Mouse (Mus musculus) kidney, embryonic 16.5 days (tissue): ENCODE results near the gene Clrn1. TPM values are rescaled to one million over a fixed set of nuclear protein-coding genes. Genes with fewer than 3 reads are reported as not detected.
A peak's percentile ranks its signal among the peaks of the same experiment; 100 is the strongest.

Experiments used
- ATAC-seq: fragments of 200-750 bp; cut with Nextera tagmentation; 2 replicates; pipeline ENCODE4 v1.8.0; 2017; ENCODE audit warnings: moderate TSS enrichment; ENCODE audit not compliant: low FRiP score, low TSS enrichment
- H3K27ac ChIP-seq: fragments of 300-500 bp; sonication (generic); 2 replicates; pipeline ENCODE4 v1.5.1; 2014; ENCODE audit warnings: low read length
- H3K27me3 ChIP-seq: fragments of 300-500 bp; sonication (generic); 2 replicates; pipeline ENCODE4 v1.6.1; 2014; ENCODE audit warnings: low read length, control low read depth, mixed read lengths; ENCODE audit not compliant: insufficient read depth
- H3K36me3 ChIP-seq: fragments of 300-500 bp; sonication (generic); 2 replicates; pipeline ENCODE4 v1.6.1; 2014; ENCODE audit warnings: low read length, control low read depth, mixed read lengths; ENCODE audit not compliant: insufficient read depth
- H3K4me1 ChIP-seq: fragments of 300-500 bp; sonication (generic); 2 replicates; pipeline ENCODE4 v1.6.1; 2014; ENCODE audit warnings: low read length, control low read depth, mixed read lengths; ENCODE audit not compliant: insufficient read depth
- H3K4me2 ChIP-seq: fragments of 300-500 bp; sonication (generic); replicated peaks from 2 replicates; pipeline ENCODE4 v1.6.1; 2014; ENCODE audit warnings: low read depth, low read length
- H3K4me3 ChIP-seq: fragments of 300-500 bp; sonication (generic); 2 replicates; pipeline ENCODE4 v1.5.1; 2014; ENCODE audit warnings: mild to moderate bottlenecking, low read length
- H3K9ac ChIP-seq: fragments of 300-500 bp; sonication (generic); replicated peaks from 2 replicates; pipeline ENCODE4 v1.6.1; 2014; ENCODE audit warnings: low read length
- H3K9me3 ChIP-seq: fragments of 300-500 bp; sonication (generic); 2 replicates; pipeline ENCODE4 v1.6.1; 2016; ENCODE audit warnings: low read length, control low read depth
- WGBS: fragments of 180-500 bp; shearing (Covaris S2); extraction: QIAGEN DNeasy Blood & Tissue Kit; methylation state at CpG from one replicate; pipeline ENCODE4 v1.1.7; 2014; 5-methylcytosine and 5-hydroxymethylcytosine counted together
- polyA plus RNA-seq: library from polyadenylated mRNA; unstranded; fragments of >200 nt; fragmentation: Nextera tagmentation; extraction: Ambion mirVana; gene quantifications from 2 replicates; pipeline ENCODE4 v1.2.1, GENCODE M21; 2015

The Clrn1 gene
- 3.7 and 5.3 TPM in 2 replicates for polyA plus RNA-seq

DNA sequence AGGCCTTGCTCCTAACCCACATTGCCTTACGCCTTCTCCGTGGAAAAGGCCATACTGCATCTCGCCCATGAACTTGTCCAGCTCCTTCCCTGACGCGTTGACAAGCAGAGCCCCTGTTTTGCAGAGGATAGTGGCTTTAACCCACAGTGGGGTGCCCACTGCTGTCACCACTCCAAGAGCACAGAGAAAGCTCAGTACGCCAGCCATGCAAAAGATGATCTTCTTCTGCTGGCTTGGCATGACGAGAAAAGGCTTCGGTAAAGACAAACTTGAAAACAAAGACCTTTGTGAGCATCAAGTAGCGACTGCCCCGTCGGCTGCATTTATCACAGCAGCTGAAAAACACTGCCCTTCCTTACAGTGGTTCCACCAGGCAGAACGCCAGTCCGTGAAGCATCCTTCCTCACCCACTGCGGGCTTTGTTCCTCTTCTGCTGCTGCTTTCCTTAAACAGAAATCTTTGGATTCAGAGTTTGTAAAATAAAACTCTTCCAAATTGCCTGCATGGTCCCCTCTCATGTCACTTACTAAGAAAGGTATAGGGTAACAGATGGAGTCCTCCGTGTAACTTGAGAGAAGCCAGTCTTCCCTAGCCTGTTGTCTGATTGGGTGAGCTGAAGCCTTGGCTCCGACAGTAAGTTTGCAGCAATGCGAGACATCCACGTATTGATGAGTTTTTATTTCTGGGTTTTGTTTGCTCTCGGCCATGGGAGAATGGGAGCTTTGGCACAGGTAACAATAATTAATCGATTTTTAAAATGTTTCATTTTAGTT is at the start of gene Clrn1:
Gene Clrn1 (minus strand): TSS at position 540 of the 773 bp plus-strand sequence.
- Histone ChIP-seq H3K27ac (no peak within 1 kb of the TSS), H3K4me1 (peaks cover 13% of the 10 kb centered on the region), H3K27me3 (no peaks in the 10 kb centered on the region), H3K4me2 (peak within 1 kb of the TSS; percentile 22), H3K4me3 (peak within 1 kb of the TSS; percentile 23), H3K9ac (no peak within 1 kb of the TSS), H3K9me3 (no peaks in the 10 kb centered on the region), H3K36me3 (no peaks in the 10 kb centered on the region)
- peak; percentile 71 for ATAC-seq
- 51% methylated on average over 20 of the region's 20 CpGs for WGBS

DNA sequence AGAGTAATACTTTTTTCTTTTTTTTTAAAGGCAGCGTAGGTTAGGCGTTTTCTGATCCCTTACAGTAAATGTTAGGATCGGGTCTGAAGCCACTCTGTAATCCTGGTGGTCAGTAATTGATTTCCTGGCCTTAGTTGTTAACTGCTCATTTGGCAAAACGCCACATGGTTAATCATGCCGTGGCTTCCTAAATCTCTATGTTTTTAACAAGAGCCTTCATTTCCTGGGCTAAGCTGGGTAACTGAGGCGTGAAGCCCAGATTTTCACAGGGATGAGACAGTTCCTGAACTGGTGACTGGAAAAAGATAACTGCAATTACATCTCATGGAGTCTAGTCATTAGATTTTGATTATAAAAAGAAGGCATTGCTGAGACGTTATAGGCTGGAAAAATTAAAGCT is 38.9 kb upstream of the Clrn1 start:
- no peak overlapping the region for H3K9ac ChIP-seq
- no peak overlapping the region for H3K27ac ChIP-seq
- H3K27me3 ChIP-seq: no peaks in the 10 kb centered on the region
- no peak overlapping the region for H3K4me3 ChIP-seq
- 41% methylated on average over 7 of the region's 7 CpGs for WGBS
- H3K36me3 ChIP-seq: no peaks in the 10 kb centered on the region
- ATAC-seq: no peak; the same call in 1 of the 2 replicates
- H3K9me3 ChIP-seq: peaks cover 2% of the 10 kb centered on the region; the same call in 1 of the 2 replicates
- no peaks in the 10 kb centered on the region for H3K4me1 ChIP-seq
- H3K4me2 ChIP-seq: no peak overlapping the region

DNA sequence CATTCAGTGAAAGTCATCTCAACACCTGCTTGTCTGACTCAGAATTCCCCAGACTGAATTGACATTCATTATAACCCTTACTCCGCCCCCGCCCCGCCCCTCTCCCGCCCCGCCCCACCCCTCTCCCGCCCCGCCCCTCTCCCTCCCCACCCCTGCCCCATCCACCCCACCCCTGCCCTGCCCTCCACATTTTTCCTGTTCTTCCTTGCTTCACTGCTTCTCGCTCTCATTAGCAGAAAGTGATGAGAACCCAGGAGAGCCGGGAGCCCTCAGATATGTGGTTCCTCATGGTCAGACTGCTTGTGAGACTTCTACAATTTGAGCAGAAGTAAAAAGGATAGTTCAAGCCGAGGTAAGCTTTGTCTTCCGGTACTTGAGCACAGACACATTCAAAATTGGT is 38.0 kb upstream of the Clrn1 start:
- Histone ChIP-seq H3K27ac (no peak overlapping the region), H3K36me3 (no peaks in the 10 kb centered on the region), H3K4me1 (no peaks in the 10 kb centered on the region), H3K4me3 (no peak overlapping the region), H3K9me3 (peaks cover 2% of the 10 kb centered on the region; the same call in 1 of the 2 replicates), H3K27me3 (no peaks in the 10 kb centered on the region), H3K9ac (no peak overlapping the region), H3K4me2 (no peak overlapping the region)
- peak; percentile 28; the same call in 1 of the 2 replicates for ATAC-seq
- 46% methylated on average over 9 of the region's 11 CpGs for WGBS

GRCm38 (mm10) chr3:58922636-58923035 is 37.5 kb upstream of the Clrn1 start:
- Histone ChIP-seq H3K4me1 (no peaks in the 10 kb centered on the region), H3K9ac (no peak overlapping the region), H3K36me3 (no peaks in the 10 kb centered on the region), H3K27ac (no peak overlapping the region), H3K9me3 (peaks cover 2% of the 10 kb centered on the region; the same call in 1 of the 2 replicates), H3K4me3 (no peak overlapping the region), H3K4me2 (no peak overlapping the region), H3K27me3 (no peaks in the 10 kb centered on the region)
- peak; percentile 58 for ATAC-seq
- 51% methylated on average over 7 of the region's 7 CpGs for WGBS

GRCm38 (mm10) chr3:58921316-58921715 is 36.2 kb upstream of the Clrn1 start:
- H3K27ac ChIP-seq: no peak overlapping the region

GRCm38 (mm10) chr3:58904656-58905055 is 19.5 kb upstream of the Clrn1 start:
- Histone ChIP-seq H3K9ac (no peak overlapping the region), H3K27ac (no peak overlapping the region), H3K4me2 (no peak overlapping the region), H3K36me3 (no peaks in the 10 kb centered on the region), H3K9me3 (no peaks in the 10 kb centered on the region), H3K4me1 (no peaks in the 10 kb centered on the region), H3K27me3 (no peaks in the 10 kb centered on the region), H3K4me3 (no peak overlapping the region)
- 92% methylated on average over 2 of the region's 2 CpGs for WGBS
- no peak for ATAC-seq

More at GRCm38 (mm10) chr3:58921316-58921715, 36.2 kb upstream of the Clrn1 start:
- Histone ChIP-seq H3K9ac (no peak overlapping the region), H3K4me1 (no peaks in the 10 kb centered on the region), H3K4me3 (no peak overlapping the region), H3K27me3 (no peaks in the 10 kb centered on the region), H3K4me2 (no peak overlapping the region), H3K9me3 (peaks cover 2% of the 10 kb centered on the region; the same call in 1 of the 2 replicates), H3K36me3 (no peaks in the 10 kb centered on the region)
- ATAC-seq: no peak
- 58% methylated on average over 5 of the region's 5 CpGs for WGBS

GRCm38 (mm10) chr3:58902051-58902758 is 17.1 kb upstream of the Clrn1 start:
- Histone ChIP-seq H3K27ac (no peak overlapping the region), H3K4me2 (no peak overlapping the region), H3K9me3 (no peaks in the 10 kb centered on the region), H3K9ac (no peak overlapping the region), H3K36me3 (no peaks in the 10 kb centered on the region), H3K4me3 (no peak overlapping the region), H3K4me1 (no peaks in the 10 kb centered on the region), H3K27me3 (no peaks in the 10 kb centered on the region)
- WGBS: 88% methylated on average over 13 of the region's 13 CpGs
- no peak for ATAC-seq

DNA sequence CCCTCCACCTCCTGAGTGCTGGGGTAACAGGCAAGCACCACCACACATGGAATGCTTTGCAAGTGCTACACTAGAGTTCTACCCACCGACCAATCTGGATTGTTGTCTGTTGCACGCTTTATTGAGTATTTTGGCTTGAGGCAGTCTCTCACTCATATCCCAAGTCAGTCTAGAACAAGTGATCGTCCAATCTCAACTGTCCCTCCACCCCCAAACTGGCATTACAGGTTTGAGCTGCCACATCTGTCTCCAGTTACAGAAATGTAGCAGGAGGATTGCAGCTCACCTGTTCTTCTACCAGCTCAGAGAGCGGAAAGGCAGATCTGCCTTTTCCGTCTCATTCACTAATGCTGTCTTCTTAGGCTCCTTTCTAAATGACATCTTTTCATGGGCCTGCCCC is 10.0 kb upstream of the Clrn1 start:
- Histone ChIP-seq H3K9ac (no peak overlapping the region), H3K4me1 (no peaks in the 10 kb centered on the region), H3K4me3 (no peak overlapping the region), H3K9me3 (no peaks in the 10 kb centered on the region), H3K4me2 (no peak overlapping the region), H3K27me3 (no peaks in the 10 kb centered on the region), H3K27ac (no peak overlapping the region), H3K36me3 (no peaks in the 10 kb centered on the region)
- 84% methylated on average over 5 of the region's 5 CpGs for WGBS
- ATAC-seq: no peak

- H3K9me3 ChIP-seq: no peaks in the 10 kb centered on the region
- no peak for ATAC-seq
- H3K4me1 ChIP-seq: no peaks in the 10 kb centered on the region
- no peaks in the 10 kb centered on the region for H3K36me3 ChIP-seq
- H3K9ac ChIP-seq: no peak overlapping the region
- no peaks in the 10 kb centered on the region for H3K27me3 ChIP-seq
- no peak overlapping the region for H3K4me3 ChIP-seq
- H3K27ac ChIP-seq: no peak overlapping the region
- 81% methylated on average over 3 of the region's 3 CpGs for WGBS
- no peak overlapping the region for H3K4me2 ChIP-seq
These were observed 9.4 kb upstream of the Clrn1 start for GRCm38 (mm10) chr3:58894529-58894928.

GRCm38 (mm10) chr3:58889670-58890069 is 4.5 kb upstream of the Clrn1 start:
- H3K9ac ChIP-seq: no peak overlapping the region
- no peaks in the 10 kb centered on the region for H3K4me1 ChIP-seq
- no peak for ATAC-seq
- H3K4me2 ChIP-seq: no peak overlapping the region
- no peaks in the 10 kb centered on the region for H3K9me3 ChIP-seq
- no peaks in the 10 kb centered on the region for H3K27me3 ChIP-seq
- WGBS: 59% methylated on average over 3 of the region's 3 CpGs
- no peaks in the 10 kb centered on the region for H3K36me3 ChIP-seq
- no peak overlapping the region for H3K4me3 ChIP-seq
- no peak overlapping the region for H3K27ac ChIP-seq
